Mouse (Mus musculus): Measurements from ENCODE around the gene Nek8.

- TF ChIP-seq CTCF (IDR thresholded peaks at IDR 0.05; ENCODE audit: borderline replicate concordance, insufficient read depth, low read depth, low read length) (no peak), POLR2A (IDR thresholded peaks at IDR 0.05; ENCODE audit: borderline replicate concordance, insufficient read depth, low read length) (no peak)
Measured at GRCm38 (mm10) chr11:78163045-78163444, 13.4 kb downstream of the Nek8 start.

Data from cerebellum, adult 2 months (tissue).